Mouse (Mus musculus) embryonic facial prominence, embryonic 11.5 days (tissue): ENCODE measurements at regions not wholly inside any gene's neighbourhood (a gene's known extent, or its start where the extent isn't known, plus 50 kb on each side); places are given as distances from the start of the nearest gene placed in this dataset. TPM values are rescaled to one million over a fixed set of nuclear protein-coding genes. Genes with fewer than 3 reads are reported as not detected.

Source experiments
- ATAC-seq: fragments of 200-750 bp; cut with Nextera tagmentation; replicated peaks from 2 replicates; pipeline ENCODE4 v1.8.0; 2017; ENCODE audit warnings: low read depth; ENCODE audit not compliant: insufficient number of reproducible peaks, low FRiP score, low TSS enrichment
- DNase-seq: peaks from one replicate; pipeline ENCODE4 v3.0.0-alpha.2; 2015; ENCODE audit warnings: low spot score
- H3K27ac ChIP-seq: fragments of 300-500 bp; sonication (generic); replicated peaks from 2 replicates; pipeline ENCODE4 v1.5.1; 2014; ENCODE audit warnings: mild to moderate bottlenecking, low read depth, low read length, control low read depth
- H3K27me3 ChIP-seq: fragments of 300-500 bp; sonication (generic); 2 replicates; pipeline ENCODE4 v1.6.1; 2014; ENCODE audit warnings: mild to moderate bottlenecking, low read length, moderate library complexity, mixed read lengths; ENCODE audit not compliant: control insufficient read depth, insufficient read depth
- H3K36me3 ChIP-seq: fragments of 300-500 bp; sonication (generic); replicated peaks from 2 replicates; pipeline ENCODE4 v1.6.1; 2014; ENCODE audit warnings: low read depth, mild to moderate bottlenecking, low read length, moderate library complexity, mixed read lengths; ENCODE audit not compliant: control insufficient read depth, insufficient read depth
- H3K4me1 ChIP-seq: fragments of 300-500 bp; sonication (generic); 2 replicates; pipeline ENCODE4 v1.6.1; 2014; ENCODE audit warnings: low read length, mixed read lengths; ENCODE audit not compliant: control insufficient read depth, insufficient read depth
- H3K4me2 ChIP-seq: fragments of 300-500 bp; sonication (generic); 2 replicates; pipeline ENCODE4 v1.6.1; 2014; ENCODE audit warnings: low read depth, mild to moderate bottlenecking, control low read depth, low read length, moderate library complexity
- H3K4me3 ChIP-seq: fragments of 300-500 bp; sonication (generic); 2 replicates; pipeline ENCODE4 v1.5.1; 2014; ENCODE audit warnings: low read depth, low read length, control low read depth
- H3K9ac ChIP-seq: fragments of 300-500 bp; sonication (generic); replicated peaks from 2 replicates; pipeline ENCODE4 v1.6.1; 2014; ENCODE audit warnings: mild to moderate bottlenecking, control low read depth, low read length
- H3K9me3 ChIP-seq: fragments of 300-500 bp; sonication (generic); replicated peaks from 2 replicates; pipeline ENCODE4 v1.6.1; 2016; ENCODE audit warnings: mild to moderate bottlenecking, low read length, inconsistent platforms, mixed read lengths; ENCODE audit not compliant: control insufficient read depth
- WGBS: fragments of 180-500 bp; shearing (Covaris S2); extraction: QIAGEN DNeasy Blood & Tissue Kit; methylation state at CpG from one replicate; pipeline ENCODE4 v1.1.7; 2014; 5-methylcytosine and 5-hydroxymethylcytosine counted together
- microRNA-seq: library from miRNA; unstranded; fragments of <30 nt; microRNA quantifications from one replicate; pipeline ENCODE4, GENCODE M21; 2016; ENCODE audit warnings: borderline number of aligned reads

DNA sequence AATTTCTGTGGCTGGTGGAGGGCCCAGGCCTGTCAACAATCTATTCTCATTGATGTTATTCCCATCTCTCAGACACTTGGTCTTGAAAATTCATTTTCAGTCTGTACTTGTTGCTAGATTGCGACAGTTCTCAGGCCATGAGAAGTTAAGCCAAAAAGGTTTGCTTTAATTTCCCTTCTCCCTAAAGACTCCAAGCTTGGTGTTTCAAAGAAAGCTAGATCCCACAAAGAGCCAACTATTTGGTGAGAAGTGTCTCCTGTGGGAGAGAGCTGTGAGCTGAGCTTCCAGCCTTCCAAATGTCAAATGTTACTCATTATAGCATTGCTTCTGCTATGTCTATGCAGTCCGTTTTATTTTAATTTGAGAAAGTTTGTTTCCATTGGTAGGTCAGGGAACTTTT, 169.7 kb downstream of the Snx13 start:
- ATAC-seq (no peak), DNase-seq (no peak)
- no peaks in the 10 kb centered on the region for H3K27me3 ChIP-seq
- H3K4me3 ChIP-seq, result no peak overlapping the region
- no peaks in the 10 kb centered on the region for H3K4me1 ChIP-seq
- H3K9me3 ChIP-seq, result no peaks in the 10 kb centered on the region
- no peak overlapping the region for H3K27ac ChIP-seq
- no peaks in the 10 kb centered on the region for H3K36me3 ChIP-seq
- H3K4me2 ChIP-seq, result no peak overlapping the region
- 87% methylated on average over 2 of the region's 2 CpGs for WGBS
- H3K9ac ChIP-seq, result no peak overlapping the region

GRCm38 (mm10) chr12:35209399-35209798, 162.4 kb downstream of the Snx13 start:
- Histone ChIP-seq H3K9ac (no peak overlapping the region), H3K4me2 (no peak overlapping the region), H3K27me3 (no peaks in the 10 kb centered on the region), H3K27ac (no peak overlapping the region), H3K36me3 (no peaks in the 10 kb centered on the region), H3K4me1 (no peaks in the 10 kb centered on the region), H3K9me3 (no peaks in the 10 kb centered on the region), H3K4me3 (no peak overlapping the region)
- no peak for ATAC-seq
- DNase-seq, result no peak

DNA sequence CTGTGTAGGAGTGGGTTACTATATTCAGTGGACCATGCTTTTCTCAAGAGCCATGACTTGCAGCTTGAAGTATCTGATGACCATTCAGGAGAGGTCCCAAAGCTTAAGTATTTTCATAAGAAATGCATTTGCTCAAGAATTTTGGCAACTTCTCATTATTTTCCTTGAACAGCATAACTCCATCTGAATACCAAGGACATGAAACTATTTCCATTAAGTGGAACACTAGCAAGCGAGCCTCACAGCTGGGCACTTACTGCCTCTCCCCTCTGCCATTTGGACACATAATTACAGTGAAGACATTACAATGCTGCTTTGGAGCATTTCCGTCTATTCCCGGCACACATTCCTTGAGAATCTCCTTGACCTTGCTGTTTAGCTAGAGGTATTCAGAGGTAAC, 160.6 kb downstream of the Snx13 start:
- Histone ChIP-seq H3K4me2 (no peak overlapping the region), H3K27ac (no peak overlapping the region), H3K4me1 (no peaks in the 10 kb centered on the region), H3K9me3 (no peaks in the 10 kb centered on the region), H3K36me3 (no peaks in the 10 kb centered on the region), H3K4me3 (no peak overlapping the region), H3K27me3 (no peaks in the 10 kb centered on the region), H3K9ac (no peak overlapping the region)
- no peak for DNase-seq
- 72% methylated on average over 3 of the region's 3 CpGs for WGBS
- ATAC-seq, result no peak

GRCm38 (mm10) chr12:35203398-35203797, 156.4 kb downstream of the Snx13 start:
- Histone ChIP-seq H3K9me3 (no peaks in the 10 kb centered on the region), H3K36me3 (no peaks in the 10 kb centered on the region), H3K4me1 (no peaks in the 10 kb centered on the region), H3K27me3 (no peaks in the 10 kb centered on the region), H3K9ac (no peak overlapping the region), H3K4me2 (no peak overlapping the region), H3K4me3 (no peak overlapping the region), H3K27ac (no peak overlapping the region)
- ATAC-seq (no peak), DNase-seq (peak; percentile 19)
- WGBS, result 79% methylated on average over 1 of the region's 1 CpGs

DNA sequence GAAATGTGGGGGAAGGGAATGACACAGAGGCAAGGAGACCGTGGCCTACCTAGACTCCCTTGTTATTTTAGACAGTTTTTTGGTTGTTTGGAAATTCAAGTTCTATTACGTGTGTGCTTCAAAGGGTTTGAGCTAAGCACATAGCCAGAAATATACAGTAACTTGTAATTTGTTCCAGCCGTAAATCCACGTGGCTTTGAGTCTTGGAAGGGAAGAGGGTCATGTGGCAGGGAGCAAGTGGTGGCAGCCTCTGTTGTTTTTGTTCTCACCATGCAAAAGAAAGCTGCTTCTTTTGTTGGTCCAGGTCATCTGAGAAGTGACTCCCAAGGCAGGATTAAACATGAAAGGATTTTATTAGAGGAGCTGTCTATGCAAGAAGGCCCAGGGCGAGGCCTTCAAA, 153.1 kb downstream of the Snx13 start:
- Histone ChIP-seq H3K27me3 (no peaks in the 10 kb centered on the region), H3K4me1 (no peaks in the 10 kb centered on the region), H3K9ac (no peak overlapping the region), H3K4me3 (no peak overlapping the region), H3K9me3 (no peaks in the 10 kb centered on the region), H3K4me2 (no peak overlapping the region), H3K36me3 (no peaks in the 10 kb centered on the region), H3K27ac (no peak overlapping the region)
- ATAC-seq (0 out of 2 replicates have a peak, but pooled peaks have one; percentile 34), DNase-seq (peak; percentile 55)
- 36% methylated on average over 5 of the region's 5 CpGs for WGBS

Small RNA genes lying in the stretch of these regions (microRNA-seq; reads per million reads assigned to microRNA genes)
- not detected for gene Gm44396
